Mouse (Mus musculus): Measurements from ENCODE around the gene Naa20. TPM values are rescaled to one million over a fixed set of nuclear protein-coding genes. Genes with fewer than 3 reads are reported as not detected.

Naa20 gene
- 100 to 1,000 TPM; 105 to 112 TPM for polyA plus RNA-seq (2017; shearing (Covaris generic))

DNA sequence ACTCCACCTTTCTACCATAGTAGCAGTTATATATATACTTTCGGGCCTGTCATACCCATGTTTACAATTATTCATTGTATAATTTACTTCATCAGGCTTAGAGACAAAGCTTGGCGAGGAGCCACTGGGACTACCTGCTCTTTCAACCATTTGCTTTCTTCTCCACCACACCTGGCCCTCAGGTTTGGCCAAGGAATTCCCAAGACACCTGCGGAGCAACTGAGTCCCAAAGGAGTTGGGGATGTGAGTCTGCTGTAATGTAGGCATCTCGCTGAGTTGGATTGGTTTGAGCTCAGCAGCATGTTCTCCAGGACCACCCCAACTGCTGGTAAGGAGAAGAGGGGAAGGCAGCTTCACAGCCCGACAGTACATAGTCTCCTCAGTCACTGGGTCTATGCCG, at the start of gene Naa20:
Gene Naa20 (plus strand): TSS at position 239 of the 400 bp plus-strand sequence.

GRCm38 (mm10) chr2:145934339-145935231, 32.7 kb downstream of the Naa20 start, which contains the start of the genes Cfap61 and Crnkl1:
Cfap61 (plus strand) TSS chr2:145934784.
Crnkl1 (minus strand) TSS chr2:145935014.

Other genes starting within 250 kb of the Naa20 start
- gene Rin2, start 226.9 kb upstream of the Naa20 start, polyA plus RNA-seq (2017; shearing (Covaris generic)): 10 to 100 TPM in 1 of 2 experiments, under 1 TPM in 1; 0.80 to 10.7 TPM
- gene Cfap61, start 32.7 kb downstream of the Naa20 start, polyA plus RNA-seq (2017; shearing (Covaris generic)): 1 to 10 TPM in 1 of 2 experiments, under 1 TPM in 1; 0.11 to 7.9 TPM
- gene Crnkl1, start 32.9 kb downstream of the Naa20 start, polyA plus RNA-seq (2017; shearing (Covaris generic)): 10 to 100 TPM; 52.7 to 53.1 TPM

All from inflammation-experienced regulatory T-cells (primary cell).